Mouse (Mus musculus) bone marrow macrophage, adult 2 months (primary cell): Measurements from ENCODE around the gene Zfp69.

Experiments
- CTCF ChIP-seq: IDR thresholded peaks from 2 replicates; pipeline ENCODE4 v1.5.1; 2012; ENCODE audit warnings: low read depth, mild to moderate bottlenecking, low read length, moderate library complexity
- POLR2A ChIP-seq: IDR thresholded peaks from 2 replicates; pipeline ENCODE4 v1.6.1; 2012; ENCODE audit warnings: mild to moderate bottlenecking, low read depth, low read length, borderline replicate concordance

GRCm38 (mm10) chr4:120975428-120975734, 23.9 kb upstream of the Zfp69 start:
- no peak for TF ChIP-seq POLR2A
- no peak for TF ChIP-seq CTCF
